Mouse (Mus musculus): ENCODE data around the gene Med20. TPM values are rescaled to one million over a fixed set of nuclear protein-coding genes. Genes with fewer than 3 reads are reported as not detected.

Med20 gene
- polyA plus RNA-seq (2015; fragmentation: Nextera tagmentation; extraction: Ambion mirVana): 26.2 and 28.7 TPM in 2 replicates

GRCm38 (mm10) chr17:47610849-47611660 is at the start of gene Med20, which contains the start of the genes Bysl and Gm20517:
Gene Med20 (plus strand): TSS chr17:47611582.
Gene Bysl (minus strand): TSS chr17:47611492.
Gene Gm20517 (plus strand): TSS chr17:47611589.

GRCm38 (mm10) chr17:47630678-47631065 is 19.3 kb downstream of the Med20 start, which contains the start of gene Usp49:
Gene Usp49 (plus strand): TSS chr17:47630690.

Other genes with a start within 250 kb of the Med20 start
- 78.8 and 79.4 TPM in 2 replicates for gene Mrps10, start 242.7 kb upstream of the Med20 start, polyA plus RNA-seq (2015; fragmentation: Nextera tagmentation; extraction: Ambion mirVana)
- gene Guca1b, start 226.2 kb upstream of the Med20 start, polyA plus RNA-seq (2015; fragmentation: Nextera tagmentation; extraction: Ambion mirVana): 0.32 and 0.36 TPM in 2 replicates
- gene Guca1a, start 211.0 kb upstream of the Med20 start, polyA plus RNA-seq (2015; fragmentation: Nextera tagmentation; extraction: Ambion mirVana): 0.90 and 1.3 TPM in 2 replicates
- 0.18 TPM in 1 of 2 replicates, not detected in the other for gene AI661453, start 175.0 kb upstream of the Med20 start, polyA plus RNA-seq (2015; fragmentation: Nextera tagmentation; extraction: Ambion mirVana)
- 0.20 and 0.36 TPM in 2 replicates for gene 1700001C19Rik, start 174.2 kb upstream of the Med20 start, polyA plus RNA-seq (2015; fragmentation: Nextera tagmentation; extraction: Ambion mirVana)
- 14.1 and 15.8 TPM in 2 replicates for gene Taf8, start 109.3 kb upstream of the Med20 start, polyA plus RNA-seq (2015; fragmentation: Nextera tagmentation; extraction: Ambion mirVana)
- gene Ccnd3, start 106.5 kb upstream of the Med20 start, polyA plus RNA-seq (2015; fragmentation: Nextera tagmentation; extraction: Ambion mirVana): 90.0 and 95.2 TPM in 2 replicates
- 26.5 and 28.5 TPM in 2 replicates for gene Bysl, start 90 bp upstream of the Med20 start, polyA plus RNA-seq (2015; fragmentation: Nextera tagmentation; extraction: Ambion mirVana)
- 2.8 and 3.3 TPM in 2 replicates for gene Gm20517, start within 50 bp of the Med20 start, polyA plus RNA-seq (2015; fragmentation: Nextera tagmentation; extraction: Ambion mirVana)
- 6.2 and 6.9 TPM in 2 replicates for gene Usp49, start 19.1 kb downstream of the Med20 start, polyA plus RNA-seq (2015; fragmentation: Nextera tagmentation; extraction: Ambion mirVana)
- gene Tomm6, start 76.8 kb downstream of the Med20 start, polyA plus RNA-seq (2015; fragmentation: Nextera tagmentation; extraction: Ambion mirVana): 344 and 393 TPM in 2 replicates
- gene Frs3, start 77.4 kb downstream of the Med20 start, polyA plus RNA-seq (2015; fragmentation: Nextera tagmentation; extraction: Ambion mirVana): 68.5 and 73.2 TPM in 2 replicates
- 1.2 and 1.5 TPM in 2 replicates for gene Gm21981, start 82.9 kb downstream of the Med20 start, polyA plus RNA-seq (2015; fragmentation: Nextera tagmentation; extraction: Ambion mirVana)
- gene Prickle4, start 83.2 kb downstream of the Med20 start, polyA plus RNA-seq (2015; fragmentation: Nextera tagmentation; extraction: Ambion mirVana): 1.4 and 2.4 TPM in 2 replicates
- gene Pgc, start 115.3 kb downstream of the Med20 start, polyA plus RNA-seq (2015; fragmentation: Nextera tagmentation; extraction: Ambion mirVana): 0.33 and 0.36 TPM in 2 replicates
- gene Tfeb, start 125.4 kb downstream of the Med20 start, polyA plus RNA-seq (2015; fragmentation: Nextera tagmentation; extraction: Ambion mirVana): 7.9 and 9.6 TPM in 2 replicates
- gene Mdfi, start 223.1 kb downstream of the Med20 start, polyA plus RNA-seq (2015; fragmentation: Nextera tagmentation; extraction: Ambion mirVana): 1.6 and 1.8 TPM in 2 replicates